Mouse (Mus musculus): ENCODE results near the gene Tubgcp2.

- TF ChIP-seq CTCF (IDR thresholded peaks at IDR 0.05; ENCODE audit: low read depth) (no peak), EP300 (IDR thresholded peaks at IDR 0.05; ENCODE audit: low read depth) (no peak)
These were observed 12.1 kb upstream of the Tubgcp2 start, which contains the start of gene Msx3 for GRCm38 (mm10) chr7:140048361-140049114.
